8 mouse cellular contexts compared by ENCODE assay signal in the genomic region with DNA sequence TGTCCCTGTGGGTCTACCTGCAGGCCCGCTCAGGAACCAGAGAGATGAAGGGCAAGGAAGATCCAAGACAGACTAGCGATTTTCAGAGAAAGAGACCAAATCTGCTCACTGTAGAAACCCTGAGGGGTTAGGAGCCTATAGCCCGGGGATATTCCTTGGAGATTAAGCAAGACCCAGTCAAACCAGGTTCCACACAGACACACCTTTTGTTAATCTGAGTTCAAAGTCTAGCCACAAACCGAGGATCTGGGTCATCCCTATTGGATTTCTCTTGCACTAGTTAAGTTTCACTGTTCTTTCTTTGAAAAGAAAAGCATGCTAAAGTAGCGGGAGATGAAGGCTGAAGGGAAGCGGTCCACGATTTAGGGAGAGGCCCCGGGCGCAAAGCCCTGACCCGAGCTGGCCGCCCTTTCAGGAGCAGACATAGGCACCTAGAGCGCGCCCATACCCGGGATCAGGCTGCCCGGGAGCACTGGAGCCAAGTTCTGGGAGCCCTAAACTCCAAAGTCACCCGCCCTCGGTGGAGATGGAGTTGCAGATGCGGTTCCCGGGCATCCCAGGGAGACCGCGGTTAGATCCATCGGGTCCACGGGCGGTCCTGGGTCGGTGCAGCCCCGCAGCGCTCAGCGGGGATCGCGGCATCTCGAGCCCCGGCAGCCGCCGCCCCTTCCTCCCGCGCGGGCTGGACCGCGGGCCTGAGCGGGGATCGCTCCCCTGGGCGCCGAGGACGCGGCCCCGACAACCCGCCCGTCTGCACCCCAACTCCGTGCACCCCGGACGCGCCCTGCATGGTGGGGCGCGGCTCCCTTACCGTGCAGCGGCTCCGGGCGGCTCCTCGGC. TPM values are rescaled to one million over a fixed set of nuclear protein-coding genes. Genes with fewer than 3 reads are reported as not detected.
DNase-seq lines count a peak whose midpoint lies in the region; ATAC-seq lines count a peak whose summit lies in the region.

No protein-coding gene starts in this region.

- ATAC-seq in heart, embryonic 13.5 days (ENCODE audit: extremely low read depth, insufficient number of reproducible peaks, low FRiP score, low TSS enrichment), result no peak
- ATAC-seq in limb, embryonic 12.5 days (ENCODE audit: insufficient number of reproducible peaks, insufficient read depth, low FRiP score, low TSS enrichment, low read depth), result no peak
- peak; percentile 50; the same call in 1 of the 2 replicates for ATAC-seq in midbrain, embryonic 16.5 days

- no peaks in the 10 kb centered on the region for H3K27me3 ChIP-seq in heart, embryonic 13.5 days (replicated peaks)
- H3K27me3 ChIP-seq in limb, embryonic 12.5 days, result no peaks in the 10 kb centered on the region
- peaks cover 6% of the 10 kb centered on the region; the same call in 1 of the 2 replicates for H3K27me3 ChIP-seq in midbrain, embryonic 16.5 days (ENCODE audit: control insufficient read depth, insufficient read depth, low read depth, low read length)

- no peaks in the 10 kb centered on the region for H3K36me3 ChIP-seq in heart, embryonic 13.5 days
- no peaks in the 10 kb centered on the region; the same call in 1 of the 2 replicates for H3K36me3 ChIP-seq in limb, embryonic 12.5 days
- no peaks in the 10 kb centered on the region for H3K36me3 ChIP-seq in midbrain, embryonic 16.5 days (ENCODE audit: control insufficient read depth, insufficient read depth, low read length)

- H3K9me3 ChIP-seq in heart, embryonic 13.5 days, result no peaks in the 10 kb centered on the region
- H3K9me3 ChIP-seq in limb, embryonic 12.5 days, result no peaks in the 10 kb centered on the region
- no peaks in the 10 kb centered on the region for H3K9me3 ChIP-seq in midbrain, embryonic 16.5 days (replicated peaks; ENCODE audit: control insufficient read depth, low read length, poor library complexity, severe bottlenecking)

- peak overlapping the region; percentile 94 for H3K4me2 ChIP-seq in heart, embryonic 13.5 days
- peak overlapping the region; percentile 74 for H3K4me2 ChIP-seq in limb, embryonic 12.5 days
- peak overlapping the region; percentile 97 for H3K4me2 ChIP-seq in midbrain, embryonic 16.5 days (ENCODE audit: low read length)

- peak overlapping the region; percentile 81 for H3K27ac ChIP-seq in heart, embryonic 13.5 days (replicated peaks)
- H3K27ac ChIP-seq in limb, embryonic 12.5 days, result peak overlapping the region; percentile 95
- H3K27ac ChIP-seq in midbrain, embryonic 16.5 days (ENCODE audit: low read length), result no peak overlapping the region

- peak; percentile 47 for DNase-seq in adrenal gland, postnatal 25 days
- no peak for DNase-seq in adrenal gland, postnatal 4 days (ENCODE audit: low spot score in 2 of 2)
- DNase-seq in spleen, postnatal 14 days (ENCODE audit: low spot score in 2 of 2), result peak; percentile 9 to 16
- DNase-seq in spleen, adult 18-20 months, result no peak
- DNase-seq in Muller cell, postnatal 12 days (ENCODE audit: inconsistent ontology term), result no peak

- peaks cover 24% of the 10 kb centered on the region for H3K4me1 ChIP-seq in heart, embryonic 13.5 days
- peaks cover 33% of the 10 kb centered on the region for H3K4me1 ChIP-seq in limb, embryonic 12.5 days (replicated peaks)
- H3K4me1 ChIP-seq in midbrain, embryonic 16.5 days (ENCODE audit: control insufficient read depth, insufficient read depth, low read length), result peaks cover 11% of the 10 kb centered on the region

- peak overlapping the region; percentile 91 for H3K4me3 ChIP-seq in heart, embryonic 13.5 days
- H3K4me3 ChIP-seq in limb, embryonic 12.5 days (replicated peaks), result peak overlapping the region; percentile 94
- peak overlapping the region; percentile 68 for H3K4me3 ChIP-seq in midbrain, embryonic 16.5 days (ENCODE audit: low read depth, low read length)

- peak overlapping the region; percentile 97 for H3K9ac ChIP-seq in heart, embryonic 13.5 days
- peak overlapping the region; percentile 98 for H3K9ac ChIP-seq in limb, embryonic 12.5 days (replicated peaks)
- H3K9ac ChIP-seq in midbrain, embryonic 16.5 days (ENCODE audit: low read depth, low read length), result peak overlapping the region; percentile 74

- WGBS in heart, embryonic 13.5 days, result 3% methylated on average over 59 of the region's 59 CpGs
- WGBS in limb, embryonic 12.5 days, result 2% methylated on average over 55 of the region's 59 CpGs
- 2% methylated on average over 55 of the region's 59 CpGs for WGBS in midbrain, embryonic 16.5 days

RNA-seq across cellular contexts. Expression of a gene that starts 0.8 kb away (rescaled TPM):
- 14.9 and 17.0 TPM in 2 replicates for total RNA-seq in adrenal gland, postnatal 25 days (2021)
- total RNA-seq in adrenal gland, postnatal 4 days (2021), result 10 to 100 TPM; 20.4 to 22.1 TPM
- polyA plus RNA-seq in heart, embryonic 13.5 days (2015; fragmentation: Nextera tagmentation; extraction: Ambion mirVana), result 4.0 and 5.0 TPM in 2 replicates
- 16.1 and 17.7 TPM in 2 replicates for polyA plus RNA-seq in limb, embryonic 12.5 days (2016; fragmentation: Nextera tagmentation; extraction: Ambion mirVana)
- polyA plus RNA-seq in midbrain, embryonic 16.5 days (2015; fragmentation: Nextera tagmentation; extraction: Ambion mirVana), result 2.1 and 2.6 TPM in 2 replicates

RNA-seq across cellular contexts. Expression of a gene that starts 51.4 kb away (rescaled TPM):
- total RNA-seq in adrenal gland, postnatal 25 days (2021), result not detected in 2 replicates
- total RNA-seq in adrenal gland, postnatal 4 days (2021), result under 1 TPM; 0.56 to 0.87 TPM
- 0.15 and 0.37 TPM in 2 replicates for polyA plus RNA-seq in heart, embryonic 13.5 days (2015; fragmentation: Nextera tagmentation; extraction: Ambion mirVana)
- 7.9 and 8.6 TPM in 2 replicates for polyA plus RNA-seq in limb, embryonic 12.5 days (2016; fragmentation: Nextera tagmentation; extraction: Ambion mirVana)
- polyA plus RNA-seq in midbrain, embryonic 16.5 days (2015; fragmentation: Nextera tagmentation; extraction: Ambion mirVana), result 0.15 and 0.24 TPM in 2 replicates

Comparison
In these comparisons a context has a peak if more than half of its experiments do, and no peak if none do; other contexts are left out.
1. DNase-seq: peak in adrenal gland, postnatal 25 days (single experiment) and spleen, postnatal 14 days (2 of 2); none in adrenal gland, postnatal 4 days (0 of 2), spleen, adult 18-20 months (0 of 2) and Muller cell, postnatal 12 days (single experiment).
2. Peak in every context shown above with its lines, with median percentiles within 50 percentile points of each other: H3K4me2 ChIP-seq, H3K4me3 ChIP-seq and H3K9ac ChIP-seq.